Mouse (Mus musculus): ENCODE data around the gene Tmprss9. TPM values are rescaled to one million over a fixed set of nuclear protein-coding genes. Genes with fewer than 3 reads are reported as not detected.

Gene Tmprss9
- total and polyA plus RNA-seq, 2 experiments, result 0.05 to 0.09 TPM

DNA sequence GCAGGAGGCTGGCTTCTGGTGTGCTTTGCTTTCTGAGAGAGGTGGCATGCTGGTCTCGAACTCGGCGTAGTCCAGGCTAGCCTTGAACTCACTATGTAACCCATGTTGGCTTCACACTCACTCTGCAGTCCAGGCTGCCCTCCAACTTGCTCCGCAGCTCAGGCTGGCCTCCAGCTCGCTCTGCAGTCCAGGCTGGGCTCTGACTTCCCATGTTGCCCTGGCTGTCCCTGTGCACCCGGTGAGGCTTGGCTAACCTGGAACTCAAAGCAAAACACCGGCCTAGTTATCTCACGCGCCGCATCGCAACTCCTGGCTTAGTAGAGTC is 15.9 kb upstream of the Tmprss9 start:
- H3K4me1 ChIP-seq (ENCODE audit: control insufficient read depth, insufficient read depth, low read length), result peaks cover 6% of the 10 kb centered on the region

DNA sequence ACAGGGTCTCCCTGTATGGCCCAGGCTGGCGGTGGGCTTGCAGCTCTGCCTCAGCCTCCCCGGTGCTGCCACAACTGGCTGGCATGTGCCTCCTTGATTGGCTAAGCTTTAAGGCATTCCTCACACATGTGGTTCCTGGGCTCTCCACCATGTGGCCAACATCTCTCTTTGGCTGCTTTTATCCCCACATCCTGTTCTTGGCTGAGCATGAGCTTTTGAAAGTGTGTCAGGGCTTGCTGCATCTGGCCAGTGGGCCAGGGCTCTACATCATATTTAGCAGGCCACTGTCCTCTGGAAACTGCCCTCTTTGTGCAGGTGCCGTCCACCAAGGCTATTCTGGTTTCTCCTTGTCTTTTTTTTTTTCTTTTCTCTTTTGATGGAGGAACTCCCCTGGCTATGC is 15.4 kb upstream of the Tmprss9 start:
- Histone ChIP-seq H3K9ac (ENCODE audit: low read depth, low read length) (no peak overlapping the region), H3K79me2 (ENCODE audit: control insufficient read depth, insufficient read depth, low read length) (peaks cover 30% of the 10 kb centered on the region), H3K4me1 (ENCODE audit: control insufficient read depth, insufficient read depth, low read length) (peaks cover 6% of the 10 kb centered on the region), H3K4me3 (ENCODE audit: insufficient read depth, low read depth, low read length) (no peak overlapping the region), H3K27ac (replicated peaks; ENCODE audit: insufficient read depth, low read depth, low read length) (no peak overlapping the region), H3K36me3 (ENCODE audit: control insufficient read depth, insufficient read depth, low read length) (no peaks in the 10 kb centered on the region), H3K27me3 (ENCODE audit: control insufficient read depth, insufficient read depth, low read length) (no peaks in the 10 kb centered on the region)
- WGBS, result 70% methylated on average over 3 of the region's 3 CpGs
- TF ChIP-seq CTCF (IDR thresholded peaks at IDR 0.05; ENCODE audit: low read depth, low read length), result no peak
- TF ChIP-seq POLR2A (IDR thresholded peaks at IDR 0.05; ENCODE audit: extremely low read depth, insufficient read depth, low read length), result no peak
- peak; percentile 41 for DNase-seq (ENCODE audit: extremely low read depth, low read depth, low spot score)

More for the DNA sequence above, 15.9 kb upstream of the Tmprss9 start:
- Histone ChIP-seq H3K36me3 (ENCODE audit: control insufficient read depth, insufficient read depth, low read length) (no peaks in the 10 kb centered on the region), H3K4me3 (ENCODE audit: insufficient read depth, low read depth, low read length) (peak overlapping the region; percentile 80), H3K79me2 (ENCODE audit: control insufficient read depth, insufficient read depth, low read length) (peaks cover 30% of the 10 kb centered on the region), H3K27ac (replicated peaks; ENCODE audit: insufficient read depth, low read depth, low read length) (peak overlapping the region; percentile 1), H3K27me3 (ENCODE audit: control insufficient read depth, insufficient read depth, low read length) (no peaks in the 10 kb centered on the region), H3K9ac (ENCODE audit: low read depth, low read length) (peak overlapping the region; percentile 80)
- WGBS, result 4% methylated on average over 11 of the region's 11 CpGs
- no peak for TF ChIP-seq POLR2A (IDR thresholded peaks at IDR 0.05; ENCODE audit: extremely low read depth, insufficient read depth, low read length)
- no peak for TF ChIP-seq CTCF (IDR thresholded peaks at IDR 0.05; ENCODE audit: low read depth, low read length)
- DNase-seq (ENCODE audit: extremely low read depth, low read depth, low spot score), result peak; percentile 74

GRCm38 (mm10) chr10:80856908-80857307 is 14.7 kb upstream of the Tmprss9 start:
- 89% methylated on average over 5 of the region's 5 CpGs for WGBS
- no peak for TF ChIP-seq CTCF (IDR thresholded peaks at IDR 0.05; ENCODE audit: low read depth, low read length)
- no peak for TF ChIP-seq POLR2A (IDR thresholded peaks at IDR 0.05; ENCODE audit: extremely low read depth, insufficient read depth, low read length)
- Histone ChIP-seq H3K36me3 (ENCODE audit: control insufficient read depth, insufficient read depth, low read length) (no peaks in the 10 kb centered on the region), H3K79me2 (ENCODE audit: control insufficient read depth, insufficient read depth, low read length) (peaks cover 30% of the 10 kb centered on the region), H3K4me1 (ENCODE audit: control insufficient read depth, insufficient read depth, low read length) (peaks cover 6% of the 10 kb centered on the region), H3K27ac (replicated peaks; ENCODE audit: insufficient read depth, low read depth, low read length) (no peak overlapping the region), H3K4me3 (ENCODE audit: insufficient read depth, low read depth, low read length) (no peak overlapping the region), H3K27me3 (ENCODE audit: control insufficient read depth, insufficient read depth, low read length) (no peaks in the 10 kb centered on the region), H3K9ac (ENCODE audit: low read depth, low read length) (no peak overlapping the region)
- DNase-seq (ENCODE audit: extremely low read depth, low read depth, low spot score), result no peak

- DNase-seq (ENCODE audit: extremely low read depth, low read depth, low spot score), result no peak
- no peak overlapping the region for H3K9ac ChIP-seq (ENCODE audit: low read depth, low read length)
- no peak overlapping the region for H3K4me3 ChIP-seq (ENCODE audit: insufficient read depth, low read depth, low read length)
- peaks cover 30% of the 10 kb centered on the region for H3K79me2 ChIP-seq (ENCODE audit: control insufficient read depth, insufficient read depth, low read length)
- TF ChIP-seq CTCF (IDR thresholded peaks at IDR 0.05; ENCODE audit: low read depth, low read length) (no peak), POLR2A (IDR thresholded peaks at IDR 0.05; ENCODE audit: extremely low read depth, insufficient read depth, low read length) (no peak)
- peaks cover 6% of the 10 kb centered on the region for H3K4me1 ChIP-seq (ENCODE audit: control insufficient read depth, insufficient read depth, low read length)
- no peaks in the 10 kb centered on the region for H3K36me3 ChIP-seq (ENCODE audit: control insufficient read depth, insufficient read depth, low read length)
- H3K27ac ChIP-seq (replicated peaks; ENCODE audit: insufficient read depth, low read depth, low read length), result no peak overlapping the region
- no peaks in the 10 kb centered on the region for H3K27me3 ChIP-seq (ENCODE audit: control insufficient read depth, insufficient read depth, low read length)
- 82% methylated on average over 8 of the region's 8 CpGs for WGBS
Measured at GRCm38 (mm10) chr10:80857386-80857785, 14.3 kb upstream of the Tmprss9 start.

- Histone ChIP-seq H3K27me3 (ENCODE audit: control insufficient read depth, insufficient read depth, low read length) (no peaks in the 10 kb centered on the region), H3K9ac (ENCODE audit: low read depth, low read length) (no peak overlapping the region), H3K36me3 (ENCODE audit: control insufficient read depth, insufficient read depth, low read length) (no peaks in the 10 kb centered on the region), H3K4me3 (ENCODE audit: insufficient read depth, low read depth, low read length) (no peak overlapping the region), H3K27ac (replicated peaks; ENCODE audit: insufficient read depth, low read depth, low read length) (no peak overlapping the region), H3K4me1 (ENCODE audit: control insufficient read depth, insufficient read depth, low read length) (peaks cover 6% of the 10 kb centered on the region), H3K79me2 (ENCODE audit: control insufficient read depth, insufficient read depth, low read length) (peaks cover 30% of the 10 kb centered on the region)
- TF ChIP-seq CTCF (IDR thresholded peaks at IDR 0.05; ENCODE audit: low read depth, low read length) (no peak), POLR2A (IDR thresholded peaks at IDR 0.05; ENCODE audit: extremely low read depth, insufficient read depth, low read length) (no peak)
- DNase-seq (ENCODE audit: extremely low read depth, low read depth, low spot score), result no peak
- 80% methylated on average over 3 of the region's 3 CpGs for WGBS
Measured at GRCm38 (mm10) chr10:80857848-80858247, 13.8 kb upstream of the Tmprss9 start.

DNA sequence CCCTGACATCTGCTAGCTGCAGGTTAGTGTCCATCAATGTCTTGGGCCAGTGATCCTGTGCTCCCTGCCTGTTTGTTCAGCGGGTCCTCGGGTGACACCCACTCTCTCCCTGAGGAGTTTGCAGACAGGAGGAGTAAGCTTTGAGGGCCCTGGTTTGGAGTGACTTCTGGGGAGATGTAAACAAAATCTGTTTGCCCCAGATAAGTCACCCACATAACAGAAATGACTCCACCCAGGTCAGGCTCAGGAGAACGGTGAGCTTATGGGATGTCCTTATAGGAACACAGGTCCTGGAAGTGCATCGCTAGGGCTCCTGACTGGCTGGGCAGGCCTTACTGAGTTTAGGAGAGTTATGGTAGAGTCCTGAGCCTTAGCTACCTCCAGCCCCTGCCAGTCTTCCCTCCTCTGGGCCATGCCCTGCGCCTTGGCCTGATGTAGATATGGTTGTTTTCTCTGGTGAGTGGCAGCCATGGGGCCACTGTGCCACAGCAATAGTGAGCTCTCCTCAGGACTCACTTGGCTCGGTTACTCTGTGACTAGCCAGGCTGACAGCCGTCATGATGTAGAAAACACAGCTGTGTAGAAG is 13.2 kb upstream of the Tmprss9 start:
- TF ChIP-seq POLR2A (IDR thresholded peaks at IDR 0.05; ENCODE audit: extremely low read depth, insufficient read depth, low read length) (no peak), CTCF (IDR thresholded peaks at IDR 0.05; ENCODE audit: low read depth, low read length) (no peak)
- peaks cover 6% of the 10 kb centered on the region for H3K4me1 ChIP-seq (ENCODE audit: control insufficient read depth, insufficient read depth, low read length)
- WGBS, result 75% methylated on average over 7 of the region's 7 CpGs
- H3K27ac ChIP-seq (replicated peaks; ENCODE audit: insufficient read depth, low read depth, low read length), result no peak overlapping the region
- H3K9ac ChIP-seq (ENCODE audit: low read depth, low read length), result no peak overlapping the region
- H3K79me2 ChIP-seq (ENCODE audit: control insufficient read depth, insufficient read depth, low read length), result peaks cover 30% of the 10 kb centered on the region
- H3K27me3 ChIP-seq (ENCODE audit: control insufficient read depth, insufficient read depth, low read length), result no peaks in the 10 kb centered on the region
- H3K4me3 ChIP-seq (ENCODE audit: insufficient read depth, low read depth, low read length), result no peak overlapping the region
- H3K36me3 ChIP-seq (ENCODE audit: control insufficient read depth, insufficient read depth, low read length), result no peaks in the 10 kb centered on the region
- DNase-seq (ENCODE audit: extremely low read depth, low read depth, low spot score), result no peak

All from liver, adult 2 months (tissue).